Mouse (Mus musculus) intestine, embryonic 14.5 days (tissue): Measurements from ENCODE around the gene Polr1c. TPM values are rescaled to one million over a fixed set of nuclear protein-coding genes. Genes with fewer than 3 reads are reported as not detected.
A peak's percentile ranks its signal among the peaks of the same experiment; 100 is the strongest.

Source experiments
- ATAC-seq: fragments of 200-750 bp; cut with Nextera tagmentation; replicated peaks from 2 replicates; pipeline ENCODE4 v1.8.0; 2017; ENCODE audit warnings: low read depth, moderate number of reproducible peaks, moderate TSS enrichment, moderate library complexity; ENCODE audit not compliant: low FRiP score, low TSS enrichment
- DNase-seq: peaks from one replicate; pipeline ENCODE4 v3.0.0-alpha.2; 2018; ENCODE audit warnings: low spot score
- H3K27ac ChIP-seq: fragments of 300-500 bp; sonication (generic); 2 replicates; pipeline ENCODE4 v1.5.1; 2014; ENCODE audit warnings: low read depth, mild to moderate bottlenecking, control low read depth
- H3K27me3 ChIP-seq: fragments of 300-500 bp; sonication (generic); replicated peaks from 2 replicates; pipeline ENCODE4 v1.6.1; 2014; ENCODE audit warnings: low read length, control low read depth; ENCODE audit not compliant: control insufficient read depth, insufficient read depth
- H3K36me3 ChIP-seq: fragments of 300-500 bp; sonication (generic); 2 replicates; pipeline ENCODE4 v1.6.1; 2014; ENCODE audit warnings: low read length, control low read depth; ENCODE audit not compliant: control insufficient read depth, insufficient read depth
- H3K4me1 ChIP-seq: fragments of 300-500 bp; sonication (generic); replicated peaks from 2 replicates; pipeline ENCODE4 v1.6.1; 2014; ENCODE audit warnings: low read length, control low read depth, mixed read lengths; ENCODE audit not compliant: control insufficient read depth, insufficient read depth
- H3K4me2 ChIP-seq: fragments of 300-500 bp; sonication (generic); 2 replicates; pipeline ENCODE4 v1.6.1; 2014; ENCODE audit warnings: low read length
- H3K4me3 ChIP-seq: fragments of 300-500 bp; sonication (generic); 2 replicates; pipeline ENCODE4 v1.5.1; 2014; ENCODE audit warnings: low read depth, low read length, control low read depth, mixed read lengths
- H3K9ac ChIP-seq: fragments of 300-500 bp; sonication (generic); 2 replicates; pipeline ENCODE4 v1.6.1; 2014; ENCODE audit warnings: mild to moderate bottlenecking, low read length
- H3K9me3 ChIP-seq: fragments of 300-500 bp; sonication (generic); 2 replicates; pipeline ENCODE4 v1.6.1; 2016; ENCODE audit warnings: low read length, control low read depth; ENCODE audit not compliant: control insufficient read depth
- WGBS: fragments of 180-500 bp; shearing (Covaris S2); extraction: QIAGEN DNeasy Blood & Tissue Kit; methylation state at CpG from one replicate; pipeline ENCODE4 v1.1.7; 2014; 5-methylcytosine and 5-hydroxymethylcytosine counted together
- polyA plus RNA-seq: library from polyadenylated mRNA; unstranded; fragments of >200 nt; fragmentation: Nextera tagmentation; extraction: Ambion mirVana; gene quantifications from 2 replicates; pipeline ENCODE4 v1.2.1, GENCODE M21; 2014

Gene Polr1c
- polyA plus RNA-seq, 1 experiment from 2014 or later, result 93.7 TPM

DNA sequence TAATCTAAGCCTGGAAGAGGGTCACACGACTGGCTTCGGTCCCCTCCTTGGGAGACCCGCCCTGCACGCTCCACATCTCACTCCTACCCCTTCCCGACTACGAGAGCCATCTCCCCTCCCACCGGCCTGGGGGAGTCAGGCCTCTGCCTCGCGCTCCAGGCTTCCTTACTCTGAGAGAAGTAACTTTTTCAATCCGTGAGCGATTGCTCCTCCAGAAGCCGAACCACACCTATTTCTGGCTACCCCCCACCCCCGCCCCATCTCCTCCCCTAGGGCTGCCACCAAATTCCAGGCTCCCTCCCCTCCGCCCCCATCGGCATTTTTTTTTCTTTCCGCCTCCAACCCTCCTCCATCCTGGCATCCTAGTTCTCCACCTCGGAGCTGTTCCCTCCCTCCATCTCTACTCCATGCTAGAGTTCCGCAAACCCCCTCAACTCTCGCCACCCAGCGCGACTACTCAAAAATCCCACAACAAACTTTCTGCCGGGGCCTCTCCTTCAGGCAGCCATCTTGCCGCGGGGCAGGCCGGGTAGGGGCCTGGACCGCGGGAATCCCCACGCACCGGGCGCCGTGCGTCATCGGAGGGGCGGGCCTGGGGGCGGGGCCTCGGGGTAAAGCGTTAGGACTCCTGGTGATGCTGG lies 34.7 kb upstream of the Polr1c start, which contains the start of gene Tjap1:
Tjap1 (minus strand) TSS at position 544 of the 641 bp plus-strand sequence.
- Histone ChIP-seq H3K9ac (peak within 1 kb of the TSS; percentile 52), H3K4me1 (peaks cover 19% of the 10 kb centered on the region), H3K9me3 (no peaks in the 10 kb centered on the region), H3K36me3 (peaks cover 29% of the 10 kb centered on the region), H3K27ac (peak within 1 kb of the TSS; percentile 60), H3K27me3 (no peaks in the 10 kb centered on the region), H3K4me3 (peak within 1 kb of the TSS; percentile 43), H3K4me2 (peak within 1 kb of the TSS; percentile 91)
- peak; percentile 97 for ATAC-seq
- 1% methylated on average over 37 of the region's 37 CpGs for WGBS
- peak; percentile 96 for DNase-seq

DNA sequence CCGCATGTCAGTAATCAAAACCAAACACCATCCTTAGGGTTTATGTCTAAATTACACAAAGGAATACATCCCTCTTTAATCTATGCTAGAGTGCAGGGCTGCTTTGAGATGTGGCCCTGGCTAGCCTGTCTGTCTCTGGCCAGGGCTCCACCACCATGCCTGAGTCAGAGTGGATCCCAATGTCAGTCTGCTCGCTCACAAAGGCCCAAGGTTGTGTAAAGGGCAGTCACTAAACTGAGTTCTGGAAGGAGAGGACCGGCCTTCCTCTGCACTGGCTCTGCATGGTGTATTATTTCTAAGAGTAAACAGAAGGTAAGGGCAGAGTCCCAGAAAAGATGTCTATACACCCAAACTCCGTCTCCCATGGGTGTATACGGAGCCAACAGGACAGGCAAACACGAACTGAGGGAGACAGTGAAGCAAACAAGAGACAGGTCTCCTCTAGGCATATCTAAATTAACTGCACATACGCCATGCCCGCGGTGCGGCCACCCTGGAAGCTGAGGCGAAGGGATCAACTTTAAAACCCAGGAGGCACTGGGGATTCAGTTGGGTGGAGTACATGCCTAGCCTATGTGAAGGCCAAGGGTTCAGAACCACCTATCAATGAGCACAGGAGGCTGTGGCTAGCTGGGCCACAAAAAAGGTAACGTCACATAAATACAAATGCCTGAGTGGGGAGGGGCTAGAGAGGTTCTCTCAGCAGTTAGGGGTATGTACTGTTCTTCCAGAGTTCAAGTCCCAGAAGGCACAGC lies 30.3 kb upstream of the Polr1c start:
- WGBS, result 89% methylated on average over 12 of the region's 12 CpGs
- no peak for DNase-seq
- Histone ChIP-seq H3K4me1 (peaks cover 12% of the 10 kb centered on the region), H3K9me3 (no peaks in the 10 kb centered on the region), H3K36me3 (peaks cover 47% of the 10 kb centered on the region), H3K27me3 (no peaks in the 10 kb centered on the region), H3K9ac (no peak overlapping the region), H3K4me2 (no peak overlapping the region), H3K27ac (no peak overlapping the region), H3K4me3 (no peak overlapping the region)
- ATAC-seq, result no peak

DNA sequence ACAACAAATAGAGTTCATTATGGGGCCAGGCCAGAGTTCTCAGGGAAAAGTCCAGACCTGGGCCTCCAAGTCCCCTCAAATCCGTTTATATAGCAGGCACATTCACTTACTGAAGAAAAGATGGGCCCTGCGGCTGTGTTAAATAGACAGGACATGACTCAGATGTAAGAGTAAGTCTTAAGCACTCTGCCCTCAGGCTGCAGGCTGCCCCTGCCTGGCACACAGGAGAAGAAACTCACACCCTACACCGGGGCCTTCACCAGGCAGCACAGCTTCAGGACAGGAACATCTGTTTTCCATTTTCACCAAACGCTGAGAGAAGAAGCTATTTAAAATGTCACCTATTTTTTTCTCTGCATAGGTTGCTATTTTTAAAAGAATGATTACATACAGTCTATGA lies 29.7 kb upstream of the Polr1c start:
- Histone ChIP-seq H3K4me1 (peaks cover 12% of the 10 kb centered on the region), H3K36me3 (peaks cover 50% of the 10 kb centered on the region), H3K27ac (no peak overlapping the region), H3K4me2 (no peak overlapping the region), H3K9ac (no peak overlapping the region), H3K27me3 (no peaks in the 10 kb centered on the region), H3K4me3 (no peak overlapping the region), H3K9me3 (no peaks in the 10 kb centered on the region)
- ATAC-seq (no peak), DNase-seq (no peak)
- WGBS, result 63% methylated on average over 4 of the region's 4 CpGs

DNA sequence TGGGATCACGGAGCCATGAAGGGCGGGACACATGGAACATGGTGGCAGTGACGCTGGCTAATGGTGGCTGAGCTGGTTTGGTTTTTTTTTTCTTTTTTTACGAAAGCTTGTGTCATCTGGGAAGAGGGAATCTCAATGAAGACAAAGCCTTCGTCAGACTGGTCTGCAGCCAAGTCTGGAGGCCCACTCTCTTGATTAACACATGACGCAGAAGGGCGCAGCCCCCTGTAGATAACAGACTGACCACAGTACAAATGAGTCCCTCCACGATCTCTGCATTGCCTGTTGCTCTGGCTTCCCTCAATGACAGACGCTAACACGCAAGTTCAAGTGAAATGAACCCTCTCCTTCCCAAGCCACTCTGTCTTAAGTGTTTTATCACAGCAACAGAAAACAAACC lies 27.7 kb upstream of the Polr1c start:
- DNase-seq (no peak), ATAC-seq (no peak)
- no peak overlapping the region for H3K4me2 ChIP-seq
- WGBS, result 85% methylated on average over 10 of the region's 10 CpGs
- H3K9me3 ChIP-seq, result no peaks in the 10 kb centered on the region
- peaks cover 63% of the 10 kb centered on the region for H3K36me3 ChIP-seq
- no peak overlapping the region for H3K27ac ChIP-seq
- no peaks in the 10 kb centered on the region for H3K27me3 ChIP-seq
- no peaks in the 10 kb centered on the region for H3K4me1 ChIP-seq
- no peak overlapping the region for H3K9ac ChIP-seq
- H3K4me3 ChIP-seq, result no peak overlapping the region

DNA sequence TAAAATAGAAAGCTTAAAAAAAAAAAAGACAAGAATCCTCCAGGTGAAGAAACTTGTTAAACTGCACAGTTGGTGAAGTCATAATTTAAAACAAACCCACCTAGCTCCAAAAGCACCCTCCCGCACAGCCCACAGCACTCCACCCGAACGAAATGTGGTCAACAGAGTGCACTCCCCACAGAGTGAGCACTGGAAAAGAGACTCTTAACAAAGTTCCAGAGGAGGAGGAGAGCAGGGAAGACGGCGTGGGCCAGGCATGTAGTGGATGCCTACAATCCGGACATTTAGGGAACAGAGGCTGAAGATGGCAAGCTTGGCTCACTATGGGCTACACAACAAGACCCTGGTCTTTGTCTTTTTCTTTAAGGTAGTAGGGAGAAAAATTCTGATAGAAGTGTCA lies 27.2 kb upstream of the Polr1c start:
- Histone ChIP-seq H3K36me3 (peaks cover 64% of the 10 kb centered on the region), H3K27ac (no peak overlapping the region), H3K27me3 (no peaks in the 10 kb centered on the region), H3K9ac (no peak overlapping the region), H3K4me2 (no peak overlapping the region), H3K4me3 (no peak overlapping the region), H3K9me3 (no peaks in the 10 kb centered on the region), H3K4me1 (no peaks in the 10 kb centered on the region)
- ATAC-seq (no peak), DNase-seq (no peak)
- WGBS, result 92% methylated on average over 6 of the region's 6 CpGs

DNA sequence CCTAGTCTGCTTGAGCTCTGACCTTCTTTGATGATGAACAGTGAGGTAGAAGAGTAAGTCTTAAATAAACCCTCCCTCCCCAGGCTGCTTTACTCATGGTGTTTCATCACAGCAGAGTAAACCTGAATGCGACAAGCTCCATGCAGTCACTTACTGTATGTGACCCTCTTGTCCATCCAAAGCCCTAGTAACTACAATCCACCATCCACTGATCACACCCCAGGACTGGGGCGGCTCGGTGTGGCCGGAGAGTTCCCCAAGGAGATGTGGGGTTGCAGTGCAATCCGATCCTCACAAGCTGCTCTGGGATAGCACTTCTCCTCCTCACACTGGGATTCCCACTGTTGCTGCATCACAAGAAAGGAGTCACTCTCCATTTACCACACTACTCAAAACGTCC lies 26.6 kb upstream of the Polr1c start:
- Histone ChIP-seq H3K4me1 (no peaks in the 10 kb centered on the region), H3K36me3 (peaks cover 65% of the 10 kb centered on the region), H3K27ac (no peak overlapping the region), H3K9me3 (no peaks in the 10 kb centered on the region), H3K27me3 (no peaks in the 10 kb centered on the region), H3K4me2 (no peak overlapping the region), H3K9ac (no peak overlapping the region), H3K4me3 (no peak overlapping the region)
- 78% methylated on average over 6 of the region's 6 CpGs for WGBS
- ATAC-seq (no peak), DNase-seq (no peak)

DNA sequence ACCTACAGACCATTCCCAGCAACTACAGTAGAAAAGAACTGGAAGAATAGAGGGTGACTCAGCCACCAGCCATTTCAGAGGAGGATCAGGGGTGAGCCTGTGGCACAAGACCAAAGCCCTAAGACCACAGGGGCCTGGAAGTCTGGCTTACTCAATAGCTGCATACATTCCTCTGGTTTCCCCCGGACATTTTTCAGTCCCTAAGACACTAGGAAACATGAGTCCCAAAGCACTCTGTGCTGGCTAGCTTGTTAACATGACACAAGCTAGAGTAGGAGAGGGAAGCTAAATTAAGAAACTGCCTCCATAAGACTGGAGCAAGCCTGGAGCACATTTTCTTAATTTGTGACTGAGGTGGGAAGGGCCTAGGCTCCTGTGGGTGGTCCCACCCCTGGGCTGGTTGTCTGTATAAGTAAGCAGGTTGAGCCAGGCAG lies 26.0 kb upstream of the Polr1c start:
- no peak overlapping the region for H3K4me2 ChIP-seq
- no peaks in the 10 kb centered on the region for H3K9me3 ChIP-seq
- WGBS, result 83% methylated on average over 1 of the region's 1 CpGs
- peaks cover 63% of the 10 kb centered on the region for H3K36me3 ChIP-seq
- no peak overlapping the region for H3K27ac ChIP-seq
- no peak for ATAC-seq
- H3K27me3 ChIP-seq, result no peaks in the 10 kb centered on the region
- no peak overlapping the region for H3K9ac ChIP-seq
- no peak overlapping the region for H3K4me3 ChIP-seq
- DNase-seq, result no peak
- no peaks in the 10 kb centered on the region for H3K4me1 ChIP-seq

DNA sequence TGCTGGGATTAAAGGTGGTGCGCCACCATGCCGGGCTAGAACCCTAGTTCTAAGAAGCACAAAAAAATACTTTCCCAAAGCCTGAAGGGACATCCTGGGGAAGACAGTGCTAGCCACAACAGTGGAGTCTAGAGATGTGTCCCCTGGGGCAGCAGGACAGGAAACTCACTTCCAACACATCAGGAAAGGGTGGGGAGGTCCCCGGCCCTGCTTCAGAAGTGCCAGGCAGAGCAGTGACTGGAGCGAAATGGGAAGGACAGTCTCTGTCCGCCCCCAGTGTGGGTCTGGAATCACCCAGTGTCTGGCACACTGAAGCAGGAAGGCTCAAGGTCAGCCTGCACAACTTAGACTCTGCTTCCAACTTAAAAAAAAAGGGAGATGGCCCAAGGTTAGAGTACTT lies 24.8 kb upstream of the Polr1c start:
- Histone ChIP-seq H3K36me3 (peaks cover 54% of the 10 kb centered on the region), H3K4me1 (no peaks in the 10 kb centered on the region), H3K27ac (no peak overlapping the region), H3K27me3 (no peaks in the 10 kb centered on the region), H3K4me2 (no peak overlapping the region), H3K9ac (no peak overlapping the region), H3K9me3 (no peaks in the 10 kb centered on the region), H3K4me3 (no peak overlapping the region)
- DNase-seq, result no peak
- WGBS, result 90% methylated on average over 5 of the region's 5 CpGs
- no peak for ATAC-seq

DNA sequence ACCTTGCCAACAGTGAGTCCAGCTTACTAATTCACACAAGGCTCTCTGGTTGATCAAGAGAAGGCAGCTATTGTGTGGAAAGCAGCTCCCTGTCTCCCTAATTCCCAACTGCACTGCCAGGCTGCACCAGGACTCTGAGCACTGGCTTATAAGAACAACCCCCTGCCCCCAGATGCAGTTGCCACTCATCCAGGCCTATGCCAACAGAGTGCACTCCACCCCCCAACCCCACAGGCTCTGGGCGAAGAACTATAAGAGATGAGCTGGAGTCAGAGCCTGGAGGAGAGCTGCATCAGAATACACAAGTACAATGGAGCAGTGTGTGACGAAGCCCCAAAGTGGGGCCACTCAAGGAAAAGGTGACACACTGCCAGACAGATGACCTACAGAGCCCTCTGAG lies 24.2 kb upstream of the Polr1c start:
- DNase-seq (no peak), ATAC-seq (no peak)
- no peaks in the 10 kb centered on the region for H3K9me3 ChIP-seq
- H3K4me3 ChIP-seq, result no peak overlapping the region
- H3K27ac ChIP-seq, result no peak overlapping the region
- peaks cover 50% of the 10 kb centered on the region for H3K36me3 ChIP-seq
- H3K9ac ChIP-seq, result no peak overlapping the region
- WGBS, result 91% methylated on average over 2 of the region's 2 CpGs
- H3K27me3 ChIP-seq, result no peaks in the 10 kb centered on the region
- no peak overlapping the region for H3K4me2 ChIP-seq
- H3K4me1 ChIP-seq, result no peaks in the 10 kb centered on the region
